Mouse (Mus musculus): ENCODE measurements around the gene Rap1gap2. TPM values are rescaled to one million over a fixed set of nuclear protein-coding genes. Genes with fewer than 3 reads are reported as not detected.
A peak's percentile ranks its signal among the peaks of the same experiment; 100 is the strongest.

Gene Rap1gap2
- polyA plus RNA-seq, 1 experiment from 2014 or later, result 0.35 TPM

DNA sequence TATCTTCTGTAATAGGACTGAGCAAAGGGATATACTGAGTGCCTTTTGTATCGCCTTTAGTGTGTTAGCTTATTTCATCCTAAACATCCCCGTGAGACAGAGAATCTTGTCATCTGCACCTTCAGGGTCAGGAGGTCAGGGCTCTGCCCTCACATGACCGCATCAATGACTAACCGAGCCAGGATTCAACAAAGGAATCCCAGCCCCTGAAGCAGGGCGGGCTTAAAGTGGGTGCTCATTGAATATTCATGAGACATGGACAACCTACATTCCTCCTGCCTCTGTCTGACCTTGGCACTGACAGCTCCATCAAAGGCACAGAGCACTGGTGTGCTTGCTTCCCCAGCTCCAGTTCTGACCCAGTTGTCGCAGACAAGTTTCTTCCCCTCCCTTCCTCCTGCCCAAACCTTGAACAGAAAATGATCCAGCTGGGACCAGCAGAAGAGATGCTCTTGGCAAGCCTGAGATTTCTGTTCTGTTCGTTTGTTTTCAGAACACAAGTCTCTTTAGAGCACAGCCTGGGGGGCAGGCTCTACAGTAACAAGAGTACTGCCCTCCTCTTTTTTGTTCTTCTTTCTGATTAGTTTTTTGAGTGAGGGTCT lies 61.8 kb downstream of the Rap1gap2 start:
- H3K36me3 ChIP-seq (ENCODE audit: control insufficient read depth, insufficient read depth, low read length), result no peaks in the 10 kb centered on the region
- no peaks in the 10 kb centered on the region for H3K4me1 ChIP-seq (ENCODE audit: control insufficient read depth, insufficient read depth, low read length)
- no peak overlapping the region for H3K9ac ChIP-seq (ENCODE audit: low read length)
- ATAC-seq (ENCODE audit: insufficient number of reproducible peaks, low FRiP score, low TSS enrichment, low read depth), result no peak
- H3K4me3 ChIP-seq (ENCODE audit: low read depth, low read length), result no peak overlapping the region
- no peaks in the 10 kb centered on the region for H3K9me3 ChIP-seq (ENCODE audit: control insufficient read depth, low read length)
- H3K27ac ChIP-seq (replicated peaks; ENCODE audit: low read depth, low read length), result no peak overlapping the region
- DNase-seq (ENCODE audit: low spot score), result no peak
- H3K27me3 ChIP-seq (ENCODE audit: control insufficient read depth, insufficient read depth, low read length), result no peaks in the 10 kb centered on the region
- WGBS, result 26% methylated on average over 7 of the region's 7 CpGs
- no peak overlapping the region for H3K4me2 ChIP-seq (ENCODE audit: low read depth, severe bottlenecking)

DNA sequence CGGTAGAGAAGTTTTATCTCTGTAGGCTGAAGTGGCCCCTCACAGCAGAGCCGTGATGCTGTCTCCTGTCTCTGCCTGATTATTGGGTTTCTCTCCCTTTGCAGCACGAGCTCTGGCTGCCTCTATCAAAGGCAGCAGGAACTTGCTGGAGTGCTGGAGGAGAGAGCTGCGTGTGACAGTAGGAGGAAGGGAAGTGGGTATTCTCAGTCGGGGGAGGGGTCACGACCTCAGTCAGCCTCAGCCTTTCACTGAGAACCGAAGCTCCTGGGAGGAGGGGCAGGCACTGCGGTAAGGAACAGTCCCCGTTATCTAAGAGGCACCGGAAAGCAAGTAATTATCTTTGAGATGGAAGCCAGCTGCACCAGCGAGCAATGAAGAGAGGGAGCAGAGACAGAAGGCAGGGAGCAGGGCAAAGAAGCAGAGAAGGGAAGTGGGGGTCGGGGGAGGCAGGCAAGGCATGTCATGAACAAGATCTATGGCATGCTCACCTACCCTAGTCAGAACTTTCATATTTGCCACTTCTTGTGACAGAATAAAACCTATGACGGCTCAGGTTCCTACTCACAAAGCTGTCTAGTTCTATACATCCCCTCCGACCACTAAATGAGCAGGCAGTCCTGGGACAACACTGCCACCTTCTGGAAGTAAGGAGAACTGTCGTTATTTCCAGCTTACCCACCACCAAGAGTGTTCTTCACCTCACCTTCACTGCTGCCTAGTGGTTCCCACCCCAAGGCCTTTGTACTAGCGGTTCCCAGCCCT lies 63.6 kb downstream of the Rap1gap2 start:
- 3% methylated on average over 16 of the region's 16 CpGs for WGBS
- Histone ChIP-seq H3K4me1 (ENCODE audit: control insufficient read depth, insufficient read depth, low read length) (no peaks in the 10 kb centered on the region), H3K9me3 (ENCODE audit: control insufficient read depth, low read length) (no peaks in the 10 kb centered on the region), H3K9ac (ENCODE audit: low read length) (no peak overlapping the region), H3K4me2 (ENCODE audit: low read depth, severe bottlenecking) (peak overlapping the region; percentile 35), H3K27ac (replicated peaks; ENCODE audit: low read depth, low read length) (no peak overlapping the region), H3K27me3 (ENCODE audit: control insufficient read depth, insufficient read depth, low read length) (no peaks in the 10 kb centered on the region), H3K36me3 (ENCODE audit: control insufficient read depth, insufficient read depth, low read length) (no peaks in the 10 kb centered on the region), H3K4me3 (ENCODE audit: low read depth, low read length) (0 out of 2 replicates have a peak overlapping the region, but pooled peaks have one; percentile 2)
- ATAC-seq (ENCODE audit: insufficient number of reproducible peaks, low FRiP score, low TSS enrichment, low read depth) (peak; percentile 57; the same call in 1 of the 2 replicates), DNase-seq (ENCODE audit: low spot score) (peak; percentile 60)

DNA sequence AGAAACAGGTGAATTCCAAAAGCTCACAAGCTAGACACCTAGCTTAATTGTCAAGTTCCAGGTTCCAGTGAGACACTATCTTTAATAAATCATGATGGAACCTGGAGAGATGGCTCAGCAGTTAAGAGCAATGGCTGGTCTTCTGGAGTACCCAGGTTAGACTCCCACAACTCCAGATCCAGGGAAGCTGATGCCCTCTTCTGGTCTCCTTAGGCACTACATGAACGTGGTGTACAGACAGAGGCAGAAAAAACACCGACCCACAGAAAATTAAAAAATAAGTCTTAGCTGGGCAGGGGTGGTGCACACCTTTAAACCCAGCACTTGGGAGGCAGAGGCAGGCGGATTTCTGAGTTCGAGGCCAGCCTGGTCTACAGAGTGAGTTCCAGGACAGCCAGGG lies 64.5 kb downstream of the Rap1gap2 start:
- H3K4me1 ChIP-seq (ENCODE audit: control insufficient read depth, insufficient read depth, low read length), result no peaks in the 10 kb centered on the region
- H3K4me3 ChIP-seq (ENCODE audit: low read depth, low read length), result no peak overlapping the region
- H3K9ac ChIP-seq (ENCODE audit: low read length), result no peak overlapping the region
- ATAC-seq (ENCODE audit: insufficient number of reproducible peaks, low FRiP score, low TSS enrichment, low read depth) (no peak), DNase-seq (ENCODE audit: low spot score) (peak; percentile 52)
- no peak overlapping the region for H3K27ac ChIP-seq (replicated peaks; ENCODE audit: low read depth, low read length)
- 56% methylated on average over 4 of the region's 4 CpGs for WGBS
- H3K4me2 ChIP-seq (ENCODE audit: low read depth, severe bottlenecking), result no peak overlapping the region
- H3K27me3 ChIP-seq (ENCODE audit: control insufficient read depth, insufficient read depth, low read length), result no peaks in the 10 kb centered on the region
- H3K36me3 ChIP-seq (ENCODE audit: control insufficient read depth, insufficient read depth, low read length), result no peaks in the 10 kb centered on the region
- no peaks in the 10 kb centered on the region for H3K9me3 ChIP-seq (ENCODE audit: control insufficient read depth, low read length)

DNA sequence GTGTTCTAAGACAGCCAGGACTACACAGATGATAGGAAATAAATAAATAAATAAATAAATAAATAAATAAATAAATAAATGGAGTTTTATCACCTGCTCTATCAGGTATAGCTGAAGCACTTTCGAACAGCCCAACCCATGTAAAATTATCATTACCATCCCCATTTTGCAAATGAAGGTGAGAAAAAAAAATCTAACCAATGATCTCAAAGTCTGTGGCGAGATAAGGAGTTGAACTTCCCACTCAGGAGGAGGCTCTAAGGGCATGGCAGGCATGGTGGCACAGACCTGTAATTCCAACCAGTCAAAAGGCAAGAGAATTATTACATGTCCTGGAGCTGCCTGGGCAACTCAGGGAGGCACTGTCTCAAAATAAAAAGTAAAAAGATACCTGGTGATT lies 65.2 kb downstream of the Rap1gap2 start:
- Histone ChIP-seq H3K27ac (replicated peaks; ENCODE audit: low read depth, low read length) (no peak overlapping the region), H3K4me1 (ENCODE audit: control insufficient read depth, insufficient read depth, low read length) (no peaks in the 10 kb centered on the region), H3K27me3 (ENCODE audit: control insufficient read depth, insufficient read depth, low read length) (no peaks in the 10 kb centered on the region), H3K36me3 (ENCODE audit: control insufficient read depth, insufficient read depth, low read length) (no peaks in the 10 kb centered on the region), H3K4me2 (ENCODE audit: low read depth, severe bottlenecking) (no peak overlapping the region), H3K9ac (ENCODE audit: low read length) (no peak overlapping the region), H3K4me3 (ENCODE audit: low read depth, low read length) (no peak overlapping the region), H3K9me3 (ENCODE audit: control insufficient read depth, low read length) (no peaks in the 10 kb centered on the region)
- ATAC-seq (ENCODE audit: insufficient number of reproducible peaks, low FRiP score, low TSS enrichment, low read depth), result no peak
- WGBS, result 88% methylated on average over 2 of the region's 2 CpGs
- no peak for DNase-seq (ENCODE audit: low spot score)

DNA sequence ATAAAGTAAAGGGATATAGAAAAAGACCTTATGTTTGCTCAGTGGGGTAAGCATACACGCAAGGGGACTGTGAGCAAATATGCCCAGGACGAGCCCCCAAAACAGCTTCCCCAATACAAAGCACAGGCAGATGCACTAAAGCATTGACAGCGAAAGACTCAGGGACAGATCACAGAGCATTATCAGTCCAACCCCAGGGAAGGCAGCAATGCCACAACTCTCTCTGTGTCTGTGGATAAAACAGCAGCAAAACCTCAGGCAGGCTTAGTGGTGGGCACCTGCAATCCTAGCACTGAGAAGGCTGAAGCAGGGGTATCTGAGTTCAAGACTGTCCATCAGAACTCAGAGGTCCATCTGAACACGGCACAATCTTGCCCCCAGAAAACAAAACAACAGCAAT lies 73.4 kb downstream of the Rap1gap2 start:
- ATAC-seq (ENCODE audit: insufficient number of reproducible peaks, low FRiP score, low TSS enrichment, low read depth), result no peak
- Histone ChIP-seq H3K27ac (replicated peaks; ENCODE audit: low read depth, low read length) (no peak overlapping the region), H3K9ac (ENCODE audit: low read length) (no peak overlapping the region), H3K36me3 (ENCODE audit: control insufficient read depth, insufficient read depth, low read length) (no peaks in the 10 kb centered on the region), H3K27me3 (ENCODE audit: control insufficient read depth, insufficient read depth, low read length) (no peaks in the 10 kb centered on the region), H3K4me2 (ENCODE audit: low read depth, severe bottlenecking) (no peak overlapping the region), H3K4me3 (ENCODE audit: low read depth, low read length) (no peak overlapping the region), H3K4me1 (ENCODE audit: control insufficient read depth, insufficient read depth, low read length) (peaks cover 2% of the 10 kb centered on the region; the same call in 1 of the 2 replicates), H3K9me3 (ENCODE audit: control insufficient read depth, low read length) (no peaks in the 10 kb centered on the region)
- no peak for DNase-seq (ENCODE audit: low spot score)
- 89% methylated on average over 4 of the region's 4 CpGs for WGBS

DNA sequence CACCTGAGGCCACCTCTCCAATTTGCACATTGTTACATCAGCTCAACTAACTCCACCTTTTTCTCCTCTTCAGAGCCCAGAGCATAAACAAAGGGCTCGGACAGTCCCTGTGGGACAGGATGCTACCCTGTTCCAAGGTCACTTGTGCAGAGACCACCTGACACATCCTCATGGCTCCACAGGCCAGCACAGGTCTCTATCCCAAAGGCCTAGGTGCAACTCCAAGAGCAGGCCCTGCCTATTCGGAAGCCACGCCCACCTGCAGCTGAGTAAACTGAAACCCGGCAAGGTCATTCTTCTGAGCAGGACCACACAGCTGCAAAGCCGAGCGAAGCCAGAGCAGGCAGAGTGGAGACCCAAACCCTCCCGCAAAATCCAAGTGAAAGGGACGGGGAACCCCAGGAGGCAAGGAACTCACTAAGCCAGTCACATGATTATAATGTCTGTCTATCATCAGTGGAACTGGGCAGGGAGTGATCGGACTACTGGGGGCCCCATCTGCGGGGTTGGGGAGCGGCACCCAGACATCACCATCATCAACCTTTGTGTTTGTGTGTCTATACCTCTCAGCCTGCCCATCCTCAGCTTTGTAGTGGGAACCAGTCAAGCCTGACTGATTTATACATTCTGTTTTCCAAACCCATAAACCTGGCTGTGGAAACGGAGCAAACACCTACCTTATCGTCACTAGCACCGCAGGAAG lies 74.4 kb downstream of the Rap1gap2 start:
- ATAC-seq (ENCODE audit: insufficient number of reproducible peaks, low FRiP score, low TSS enrichment, low read depth), result peak; percentile 79
- Histone ChIP-seq H3K4me3 (ENCODE audit: low read depth, low read length) (no peak overlapping the region), H3K27me3 (ENCODE audit: control insufficient read depth, insufficient read depth, low read length) (no peaks in the 10 kb centered on the region), H3K9me3 (ENCODE audit: control insufficient read depth, low read length) (no peaks in the 10 kb centered on the region), H3K36me3 (ENCODE audit: control insufficient read depth, insufficient read depth, low read length) (no peaks in the 10 kb centered on the region), H3K4me2 (ENCODE audit: low read depth, severe bottlenecking) (no peak overlapping the region), H3K9ac (ENCODE audit: low read length) (no peak overlapping the region), H3K27ac (replicated peaks; ENCODE audit: low read depth, low read length) (no peak overlapping the region), H3K4me1 (ENCODE audit: control insufficient read depth, insufficient read depth, low read length) (peaks cover 2% of the 10 kb centered on the region; the same call in 1 of the 2 replicates)
- WGBS, result 32% methylated on average over 14 of the region's 14 CpGs
- DNase-seq (ENCODE audit: low spot score), result peak; percentile 80

DNA sequence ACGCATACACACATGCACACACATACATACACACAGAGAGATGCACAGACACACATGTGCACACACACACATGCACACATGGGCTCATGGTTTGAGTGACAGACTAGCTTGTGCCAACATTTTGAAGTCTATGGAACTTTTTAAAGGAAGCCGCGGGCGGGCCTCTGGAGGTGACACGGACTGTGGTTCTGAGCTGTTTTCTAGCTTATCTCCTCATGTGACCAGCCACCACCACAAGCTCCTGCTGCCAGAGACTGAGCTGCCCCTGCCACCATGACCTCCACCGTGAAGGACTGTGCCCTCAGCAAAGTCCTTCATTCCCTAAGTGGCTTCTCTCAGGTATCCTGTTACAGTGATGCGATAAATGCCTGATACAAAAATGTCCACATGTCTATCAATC lies 76.3 kb downstream of the Rap1gap2 start:
- no peak overlapping the region for H3K9ac ChIP-seq (ENCODE audit: low read length)
- H3K9me3 ChIP-seq (ENCODE audit: control insufficient read depth, low read length), result no peaks in the 10 kb centered on the region
- H3K4me1 ChIP-seq (ENCODE audit: control insufficient read depth, insufficient read depth, low read length), result peaks cover 2% of the 10 kb centered on the region; the same call in 1 of the 2 replicates
- ATAC-seq (ENCODE audit: insufficient number of reproducible peaks, low FRiP score, low TSS enrichment, low read depth) (no peak), DNase-seq (ENCODE audit: low spot score) (no peak)
- H3K4me3 ChIP-seq (ENCODE audit: low read depth, low read length), result no peak overlapping the region
- no peak overlapping the region for H3K4me2 ChIP-seq (ENCODE audit: low read depth, severe bottlenecking)
- no peaks in the 10 kb centered on the region for H3K27me3 ChIP-seq (ENCODE audit: control insufficient read depth, insufficient read depth, low read length)
- 90% methylated on average over 7 of the region's 7 CpGs for WGBS
- no peaks in the 10 kb centered on the region for H3K36me3 ChIP-seq (ENCODE audit: control insufficient read depth, insufficient read depth, low read length)
- no peak overlapping the region for H3K27ac ChIP-seq (replicated peaks; ENCODE audit: low read depth, low read length)

DNA sequence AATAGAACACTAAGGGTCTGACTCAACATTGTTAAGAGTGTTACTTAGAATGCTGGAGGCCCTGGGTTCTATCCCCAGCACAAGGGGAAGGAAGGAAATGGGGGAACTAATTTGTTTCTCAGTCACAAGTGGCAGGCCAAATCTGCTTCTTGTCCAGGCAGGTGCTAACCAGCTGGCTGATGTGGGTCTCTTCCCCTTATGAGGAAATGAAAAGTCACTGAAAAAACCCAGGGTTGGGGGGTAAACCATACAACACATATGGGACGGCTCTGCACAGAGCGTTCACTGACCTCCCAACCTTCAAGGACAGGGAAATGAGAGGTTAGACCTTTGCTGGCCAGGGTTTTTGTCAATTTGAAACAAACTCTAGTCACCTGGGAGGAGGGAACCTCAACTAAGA lies 77.7 kb downstream of the Rap1gap2 start:
- ATAC-seq (ENCODE audit: insufficient number of reproducible peaks, low FRiP score, low TSS enrichment, low read depth) (no peak), DNase-seq (ENCODE audit: low spot score) (no peak)
- H3K4me2 ChIP-seq (ENCODE audit: low read depth, severe bottlenecking), result no peak overlapping the region
- 79% methylated on average over 2 of the region's 2 CpGs for WGBS
- H3K9me3 ChIP-seq (ENCODE audit: control insufficient read depth, low read length), result no peaks in the 10 kb centered on the region
- peaks cover 2% of the 10 kb centered on the region; the same call in 1 of the 2 replicates for H3K4me1 ChIP-seq (ENCODE audit: control insufficient read depth, insufficient read depth, low read length)
- H3K36me3 ChIP-seq (ENCODE audit: control insufficient read depth, insufficient read depth, low read length), result no peaks in the 10 kb centered on the region
- 0 out of 2 replicates have a peak, but pooled peaks cover 2% of the 10 kb centered on the region for H3K27me3 ChIP-seq (ENCODE audit: control insufficient read depth, insufficient read depth, low read length)
- H3K9ac ChIP-seq (ENCODE audit: low read length), result no peak overlapping the region
- no peak overlapping the region for H3K4me3 ChIP-seq (ENCODE audit: low read depth, low read length)
- H3K27ac ChIP-seq (replicated peaks; ENCODE audit: low read depth, low read length), result no peak overlapping the region
